Mouse (Mus musculus): Measurements from ENCODE around the gene Ndc1.
"Not testable (repeated sequence)": the region's sequence is repeated elsewhere in the genome, so short reads cannot be mapped to it uniquely, and the experiment has no call there.

Gene Ndc1

DNA sequence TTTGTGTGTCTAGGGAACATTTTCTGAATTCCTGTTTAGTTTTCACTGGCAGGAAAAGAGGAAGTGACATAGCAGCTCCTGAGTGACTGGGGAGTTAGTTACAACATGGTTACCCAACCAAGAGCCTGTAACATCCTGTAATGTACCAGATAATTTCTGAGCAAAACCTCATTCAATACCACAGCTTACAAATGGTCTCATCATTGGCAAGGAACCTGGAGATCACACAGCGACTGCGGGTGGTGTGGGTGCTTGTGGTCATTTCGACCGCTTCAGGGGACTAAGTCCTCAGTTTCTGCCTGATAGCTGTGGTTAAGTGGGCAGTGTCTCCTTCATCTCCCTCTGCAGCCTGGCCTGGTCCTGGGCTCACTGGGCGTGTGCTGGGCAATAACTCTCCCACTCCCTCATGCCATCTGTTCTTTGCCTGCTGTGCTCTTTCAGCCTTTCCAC, 3.4 kb upstream of the Ndc1 start:
- DNase-seq (ENCODE audit: low read depth) = no peak

- not testable (repeated sequence) for DNase-seq (ENCODE audit: low read depth)
Measured at GRCm38 (mm10) chr4:107366408-107366807, 1.2 kb upstream of the Ndc1 start.

DNA sequence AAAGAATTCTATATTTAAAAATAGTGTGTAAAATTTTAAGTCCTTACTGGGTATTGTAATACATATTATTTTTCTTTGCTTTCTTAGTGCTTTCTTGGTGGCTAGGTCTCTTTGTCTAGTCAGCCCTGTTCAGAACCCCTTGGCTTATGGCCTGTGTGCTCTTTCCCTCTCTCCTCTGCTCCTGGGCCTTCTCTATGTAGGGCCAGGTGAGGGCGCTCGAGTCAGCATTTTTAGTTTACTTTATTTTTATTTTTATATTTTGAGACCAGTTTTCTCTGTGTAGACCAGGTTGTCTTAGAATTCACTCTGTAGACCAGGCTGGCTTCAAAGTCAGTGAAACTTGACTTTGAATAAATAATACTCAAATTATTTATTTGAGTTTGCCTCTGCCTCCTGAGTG, 4.7 kb downstream of the Ndc1 start:
- DNase-seq (ENCODE audit: low read depth) = no peak

DNA sequence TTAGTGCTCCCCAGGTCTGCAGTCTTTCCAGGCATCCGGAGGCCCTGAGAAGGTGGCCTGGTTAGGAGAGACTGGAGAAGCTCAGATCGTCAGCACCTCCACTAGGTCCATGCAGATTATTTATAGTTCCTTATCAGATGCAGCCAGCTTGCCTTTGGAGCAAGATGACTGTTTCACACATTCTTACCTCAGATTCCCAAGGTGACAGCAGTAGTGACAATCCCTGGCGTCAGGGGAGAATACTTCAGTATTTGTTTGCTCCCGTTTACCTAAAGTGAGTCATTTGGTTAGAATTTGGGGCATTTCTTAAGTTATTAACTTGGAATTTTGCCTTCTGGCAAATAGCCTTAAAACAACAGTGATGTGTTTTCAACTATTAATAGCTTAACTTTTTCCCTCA, 7.1 kb downstream of the Ndc1 start:
- no peak for DNase-seq (ENCODE audit: low read depth)

DNA sequence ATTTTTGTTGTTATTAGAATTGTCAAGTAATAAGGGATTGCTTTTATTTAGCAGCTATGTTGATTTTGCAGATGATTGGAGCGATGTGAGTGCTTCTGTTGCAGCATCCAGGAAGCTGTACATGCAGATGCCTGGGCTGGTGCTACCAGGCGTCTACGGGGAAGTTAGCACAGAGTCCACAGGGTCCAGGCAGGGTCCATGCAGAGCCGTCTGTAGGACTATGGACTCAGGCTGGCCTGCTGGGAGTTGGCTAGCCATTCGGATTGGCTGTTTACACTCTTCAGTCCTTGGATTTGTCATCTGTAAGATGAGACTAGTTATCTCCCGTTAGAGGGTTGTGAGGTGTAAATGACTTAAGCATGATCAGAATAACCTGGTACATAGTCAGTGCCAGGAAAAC, 11.4 kb downstream of the Ndc1 start:
- DNase-seq (ENCODE audit: low read depth) = no peak

DNA sequence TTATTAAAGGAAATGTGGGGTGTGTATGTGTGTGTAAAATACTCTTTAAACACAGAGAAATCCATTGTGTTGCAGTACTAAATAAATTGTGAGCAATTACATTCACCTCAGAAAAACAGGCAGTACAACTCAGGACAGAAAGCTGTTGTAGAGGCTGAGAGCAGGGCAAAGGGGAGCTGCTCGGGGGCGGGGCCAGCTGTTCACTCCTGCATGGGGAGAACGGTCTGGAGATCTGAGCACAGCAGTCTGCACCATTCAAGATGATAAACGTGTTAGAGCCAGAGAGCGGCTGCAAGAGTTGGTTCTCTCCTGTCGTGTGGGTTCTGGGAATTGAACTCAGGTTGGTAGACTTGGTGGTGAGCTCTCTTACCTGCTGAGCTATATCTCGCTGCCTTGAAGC, 13.3 kb downstream of the Ndc1 start:
- no peak for DNase-seq (ENCODE audit: low read depth)

- DNase-seq (ENCODE audit: low read depth) = no peak
Measured at GRCm38 (mm10) chr4:107387038-107387437, 19.5 kb downstream of the Ndc1 start.

DNA sequence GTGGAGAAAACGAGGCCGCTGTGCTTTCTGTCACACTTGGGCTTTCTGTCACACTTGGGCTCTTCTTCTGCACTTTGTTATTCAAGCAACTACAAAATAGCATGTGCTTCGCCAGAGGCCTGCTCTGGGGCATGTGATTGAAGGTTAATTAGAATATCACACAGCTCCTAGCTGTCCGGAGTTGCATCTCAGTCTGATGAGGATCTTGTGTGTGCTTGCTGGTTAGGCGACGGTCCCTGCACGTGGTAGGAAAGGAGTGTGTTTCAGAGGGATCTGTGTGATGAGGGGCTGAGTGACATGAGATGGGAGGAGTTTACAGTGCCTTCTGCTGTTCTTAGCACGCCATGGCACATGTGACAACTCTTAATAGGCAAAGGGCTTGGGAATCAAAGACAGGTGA, 19.9 kb downstream of the Ndc1 start:
- no peak for DNase-seq (ENCODE audit: low read depth)

- DNase-seq (ENCODE audit: low read depth) = no peak
Measured at GRCm38 (mm10) chr4:107388291-107388690, 20.7 kb downstream of the Ndc1 start.

DNA sequence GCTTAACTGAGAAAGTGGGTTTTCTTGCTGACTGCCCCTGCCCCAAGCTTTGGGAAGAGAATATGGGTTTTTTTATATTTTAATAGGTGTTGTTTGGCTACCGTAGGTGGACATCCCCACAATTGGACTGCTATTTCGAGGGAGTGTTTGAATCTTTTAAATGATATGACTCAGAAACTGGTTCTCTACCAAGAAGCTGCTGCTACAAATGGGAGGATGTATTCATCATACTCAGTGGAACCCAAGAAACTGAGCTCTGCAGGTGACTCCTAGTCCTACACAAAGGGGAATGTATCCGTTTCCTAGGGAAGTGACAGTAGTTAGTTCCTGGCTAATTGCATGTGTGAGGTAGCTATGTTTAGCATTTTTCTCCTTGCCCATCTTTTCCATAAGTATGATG, 21.8 kb downstream of the Ndc1 start:
- no peak for DNase-seq (ENCODE audit: low read depth)

DNA sequence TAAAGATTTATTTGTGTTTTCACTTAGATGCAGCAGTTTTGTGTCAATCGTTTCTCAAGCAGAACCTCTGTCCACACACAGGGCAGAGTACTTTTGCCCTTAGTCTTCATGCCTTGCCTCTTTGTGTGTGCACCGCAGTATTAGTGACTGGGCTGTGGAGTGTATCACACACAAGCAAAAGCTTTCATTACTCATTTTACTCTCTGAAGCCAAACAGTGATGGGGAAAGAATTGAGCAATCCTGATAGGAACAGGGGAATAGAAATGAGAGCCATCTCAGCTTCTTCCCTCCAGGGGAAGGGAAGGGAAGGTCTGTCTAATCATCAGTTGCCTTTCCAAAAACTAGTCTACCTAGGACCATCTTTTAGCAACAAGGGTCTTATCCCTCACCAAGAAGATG, 26.2 kb downstream of the Ndc1 start:
- no peak for DNase-seq (ENCODE audit: low read depth)

DNA sequence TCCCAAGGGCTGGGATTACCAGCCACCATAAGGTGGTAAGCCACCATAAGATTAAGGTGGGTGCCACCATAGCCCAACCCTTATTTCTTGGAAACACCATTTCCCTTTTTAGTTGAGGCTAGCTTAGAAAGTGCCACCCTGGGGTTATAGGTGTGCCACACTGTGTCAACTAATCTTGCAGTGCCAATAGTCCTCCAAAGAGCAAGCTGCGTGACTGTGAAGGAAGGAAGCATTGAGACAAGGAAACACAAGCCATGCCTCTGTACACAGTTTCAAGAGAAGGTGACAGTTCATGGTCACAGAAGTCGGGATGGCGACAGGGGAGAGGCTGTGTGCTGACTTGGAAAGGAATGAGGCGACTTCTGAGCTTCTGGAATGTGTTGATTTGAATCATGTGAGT, 52.6 kb downstream of the Ndc1 start:
- no peak for DNase-seq (ENCODE audit: low read depth)

GRCm38 (mm10) chr4:107421711-107422110, 54.1 kb downstream of the Ndc1 start:
- DNase-seq (ENCODE audit: low read depth) = no peak

- no peak for DNase-seq (ENCODE audit: low read depth)
Measured at GRCm38 (mm10) chr4:107422176-107422575, 54.6 kb downstream of the Ndc1 start.

DNA sequence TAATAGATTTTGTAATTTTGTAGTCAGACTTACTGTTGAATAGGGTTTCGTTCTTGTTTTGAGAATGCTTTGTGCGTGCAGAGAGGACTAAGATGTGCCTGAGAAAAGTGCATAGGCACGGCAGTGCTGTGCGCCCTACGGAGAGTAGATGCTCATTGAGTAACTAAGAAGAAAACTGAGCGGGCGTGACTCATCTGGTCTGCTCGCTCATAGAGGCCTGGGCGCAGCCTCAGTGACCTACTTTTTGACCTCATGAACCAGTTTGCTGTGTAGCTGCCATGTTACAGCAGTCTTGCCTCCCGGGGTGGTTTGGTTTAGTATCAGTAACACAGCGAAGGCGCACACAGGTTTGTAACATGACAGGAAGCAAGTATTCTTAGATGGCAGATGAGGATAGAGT, 58.0 kb downstream of the Ndc1 start:
- DNase-seq (ENCODE audit: low read depth) = no peak

- DNase-seq (ENCODE audit: low read depth) = no peak
Measured at GRCm38 (mm10) chr4:107426631-107427030, 59.0 kb downstream of the Ndc1 start.

GRCm38 (mm10) chr4:107432717-107433116, 65.1 kb downstream of the Ndc1 start:
- no peak for DNase-seq (ENCODE audit: low read depth)

DNA sequence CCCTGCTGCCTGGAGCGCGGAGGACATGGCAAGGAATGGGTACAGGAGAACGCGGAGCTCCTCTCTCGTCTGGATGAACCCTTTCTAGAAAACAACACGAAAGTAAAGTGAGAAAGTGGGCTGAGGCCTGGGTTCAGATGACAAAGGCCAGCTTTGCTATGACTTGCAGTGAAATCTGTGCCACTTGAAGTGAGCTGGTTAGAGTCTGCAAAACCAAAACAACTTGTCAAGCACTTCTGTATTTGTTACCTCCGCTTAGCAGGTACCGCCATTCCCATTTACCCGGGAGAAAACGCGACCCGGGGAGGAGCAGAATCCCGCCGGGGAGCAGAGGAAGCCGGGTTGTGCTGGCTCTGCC, 66.4 kb downstream of the Ndc1 start:
- DNase-seq (ENCODE audit: low read depth) = no peak

DNA sequence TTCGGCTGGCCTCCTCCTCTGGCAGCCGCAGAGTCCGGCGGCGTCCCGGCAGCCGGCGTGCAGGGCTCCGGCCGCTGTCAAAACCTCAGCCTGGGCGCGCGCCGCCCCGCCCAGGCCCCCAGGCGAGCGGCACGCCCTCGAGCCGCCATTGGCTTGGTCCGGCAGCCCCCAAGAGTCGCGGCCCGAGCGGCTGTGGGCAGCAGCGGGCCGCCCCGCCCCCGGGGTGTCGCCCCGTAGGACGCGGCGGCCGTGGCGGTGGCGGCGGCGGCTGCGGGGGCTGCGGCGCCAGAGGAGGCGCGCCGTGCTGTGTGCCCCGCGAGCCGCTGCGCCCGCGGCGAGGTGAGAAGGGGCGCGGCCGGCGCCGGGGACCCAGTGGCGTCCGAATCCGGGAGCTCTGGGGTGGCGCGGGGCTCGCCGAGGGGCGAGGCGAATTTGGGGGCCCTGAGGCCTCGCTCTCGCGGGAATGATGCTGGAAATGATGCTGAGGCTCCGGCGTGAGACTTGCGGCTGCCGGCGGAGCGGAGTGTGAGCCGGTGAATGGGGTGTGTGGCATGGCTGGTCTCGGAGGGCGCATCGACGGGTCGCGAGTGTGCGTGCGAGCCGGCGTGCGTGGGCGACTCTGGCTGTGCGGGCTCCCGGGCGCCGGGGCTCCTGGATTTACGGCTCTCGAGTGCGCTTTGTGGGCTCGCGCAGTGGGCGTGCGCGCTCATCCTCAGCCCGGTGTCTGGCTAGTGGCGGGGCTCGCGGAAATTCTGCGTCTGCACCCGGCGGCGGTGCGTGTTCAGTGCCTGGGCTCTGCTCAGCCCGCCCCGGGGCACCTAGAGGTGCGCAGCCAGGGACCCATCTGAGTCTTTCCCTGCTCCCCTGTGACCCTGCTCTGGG, 67.0 kb downstream of the Ndc1 start, which contains the start of gene Glis1:
Gene Glis1 (plus strand): TSS at position 236 of the 882 bp plus-strand sequence.
- DNase-seq (ENCODE audit: low read depth) = no peak

DNA sequence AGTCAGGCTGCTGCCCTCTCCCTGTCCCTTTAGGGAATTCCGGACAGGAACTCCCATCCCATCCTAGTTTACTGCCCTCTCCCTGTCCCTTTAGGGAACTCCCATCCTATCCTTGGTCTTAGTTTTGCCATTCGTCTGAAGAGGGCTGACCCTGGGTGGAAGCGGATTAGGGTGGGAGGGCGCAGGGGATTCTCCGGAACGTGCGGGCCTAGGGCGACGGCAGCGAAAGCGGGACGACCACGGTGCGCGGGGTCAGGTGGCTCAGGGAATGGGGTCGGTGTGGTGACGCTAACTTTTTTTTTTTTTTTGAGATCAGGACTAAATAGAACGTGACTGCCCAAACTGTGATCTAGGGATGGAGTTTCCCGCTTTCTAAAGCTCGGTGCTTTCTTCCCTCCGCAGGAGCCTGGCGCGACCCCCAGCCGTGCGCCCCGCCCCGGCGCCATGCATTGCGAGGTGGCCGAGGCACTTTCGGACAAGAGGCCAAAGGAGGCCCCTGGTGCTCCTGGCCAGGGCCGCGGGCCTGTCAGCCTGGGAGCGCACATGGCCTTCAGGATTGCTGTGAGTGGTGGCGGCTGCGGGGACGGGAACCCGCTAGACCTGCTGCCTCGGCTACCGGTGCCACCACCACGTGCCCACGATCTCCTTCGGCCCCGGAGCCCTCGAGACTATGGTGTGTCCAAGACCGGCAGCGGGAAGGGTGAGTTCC, 67.8 kb downstream of the Ndc1 start:
- no peak for DNase-seq (ENCODE audit: low read depth)

DNA sequence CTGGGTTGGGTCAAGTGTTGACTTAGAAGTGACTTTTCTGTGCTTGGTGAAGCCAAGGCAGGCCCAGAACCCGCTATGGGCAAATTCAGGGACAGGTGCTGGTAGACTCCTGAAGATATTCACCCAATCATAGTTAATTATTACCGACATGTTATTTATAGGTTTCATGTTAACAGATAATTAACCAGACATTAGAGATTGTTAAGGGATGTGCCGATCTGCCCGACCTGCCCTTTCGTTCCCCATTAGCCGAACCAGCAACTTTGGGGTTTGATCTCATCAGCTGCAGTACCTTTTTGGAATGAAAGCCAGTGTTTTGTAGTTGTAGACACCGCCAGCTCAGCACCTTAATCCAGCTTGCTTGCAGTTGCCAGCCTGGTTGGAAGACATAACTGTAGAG, 68.9 kb downstream of the Ndc1 start:
- no peak for DNase-seq (ENCODE audit: low read depth)

DNA sequence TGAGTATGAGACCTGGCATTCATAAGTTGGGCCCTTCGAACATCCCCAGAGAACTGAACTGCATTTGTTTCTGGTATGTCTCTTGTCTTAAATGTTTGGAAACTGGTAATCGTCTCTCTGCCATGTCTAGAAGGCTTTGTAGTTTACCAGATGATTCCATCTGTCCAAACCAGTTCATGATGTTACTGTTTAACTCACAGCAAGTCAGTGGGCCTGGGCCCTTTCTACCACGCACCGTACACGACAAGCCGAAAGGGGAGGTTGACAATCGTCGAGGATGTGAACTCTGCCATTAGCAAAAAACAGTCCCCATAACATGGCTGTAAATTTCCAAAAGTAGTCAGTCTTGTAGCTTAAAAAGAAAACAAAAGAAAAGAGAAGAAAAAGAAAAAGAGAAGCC, 71.2 kb downstream of the Ndc1 start:
- DNase-seq (ENCODE audit: low read depth) = no peak

DNA sequence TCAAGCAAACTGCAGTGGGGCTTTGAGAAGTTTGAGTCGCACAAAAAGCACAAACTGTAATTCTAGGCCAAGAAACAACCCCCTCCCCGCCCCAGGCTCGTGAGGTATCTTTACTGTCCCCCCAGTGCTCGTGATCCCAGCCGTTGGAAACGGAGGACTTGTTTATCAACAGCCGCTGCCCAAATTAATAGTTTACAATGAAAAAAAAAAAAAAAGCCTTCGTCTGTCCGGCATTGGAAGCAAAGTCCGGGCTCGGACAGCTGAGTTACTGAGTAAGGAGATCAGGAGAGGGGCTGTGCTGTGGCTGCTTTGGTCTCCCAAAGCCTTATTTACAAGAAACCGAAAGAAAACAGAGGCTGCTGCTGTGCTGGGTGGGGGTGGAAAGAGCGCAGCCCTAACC, 72.7 kb downstream of the Ndc1 start:
- DNase-seq (ENCODE audit: low read depth) = no peak

DNA sequence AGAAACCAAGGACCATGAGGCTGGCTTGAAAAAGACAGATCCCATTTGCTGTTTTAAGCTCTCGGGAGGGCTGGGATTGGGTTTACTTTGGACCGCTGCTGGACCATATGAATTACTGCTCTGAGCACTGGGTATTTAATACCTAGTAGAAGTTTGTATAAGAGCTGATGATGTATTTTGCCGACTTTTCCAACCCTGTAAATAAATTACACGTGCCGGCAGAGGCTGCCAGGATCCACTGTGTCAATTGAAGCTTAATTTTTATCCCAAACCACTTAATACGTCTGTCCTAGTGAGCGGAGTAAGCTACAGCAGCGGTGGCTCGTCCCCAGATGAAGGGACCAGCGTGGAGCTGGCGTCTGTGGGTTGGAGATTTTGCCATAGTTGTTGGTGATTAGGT, 74.7 kb downstream of the Ndc1 start:
- DNase-seq (ENCODE audit: low read depth) = no peak
